Mouse (Mus musculus): ENCODE results near the gene Zfp189. TPM values are rescaled to one million over a fixed set of nuclear protein-coding genes. Genes with fewer than 3 reads are reported as not detected.
"Not testable (repeated sequence)": the region's sequence is repeated elsewhere in the genome, so short reads cannot be mapped to it uniquely, and the experiment has no call there.

The Zfp189 gene
- 8.8 and 11.3 TPM in 2 replicates for polyA plus RNA-seq (2016; fragmentation: Nextera tagmentation; extraction: Ambion mirVana)

GRCm38 (mm10) chr4:49520572-49521340 lies at the start of gene Zfp189, which contains the start of gene Mrpl50:
Gene Zfp189 (plus strand): TSS chr4:49521176.
Gene Mrpl50 (minus strand): TSS chr4:49521093.
- Histone ChIP-seq H3K4me3 (peak within 1 kb of the TSS; percentile 75), H3K27ac (peak within 1 kb of the TSS; percentile 91), H3K36me3 (peaks cover 45% of the 10 kb centered on the region), H3K27me3 (ENCODE audit: low read depth, poor library complexity, severe bottlenecking) (no peaks in the 10 kb centered on the region), H3K9me3 (replicated peaks) (no peaks in the 10 kb centered on the region), H3K4me1 (peaks cover 17% of the 10 kb centered on the region)
- under 1% methylated on average over 41 of the region's 41 CpGs for WGBS
- DNase-seq (ENCODE audit: low spot score): peak; percentile 87

- H3K4me3 ChIP-seq: no peak within 1 kb of the TSS
- peaks cover 5% of the 10 kb centered on the region for H3K4me1 ChIP-seq
- no peaks in the 10 kb centered on the region for H3K36me3 ChIP-seq
- DNase-seq (ENCODE audit: low spot score): no peak
- H3K27ac ChIP-seq: no peak within 1 kb of the TSS
- H3K9me3 ChIP-seq (replicated peaks): no peaks in the 10 kb centered on the region
- no peaks in the 10 kb centered on the region for H3K27me3 ChIP-seq (ENCODE audit: low read depth, poor library complexity, severe bottlenecking)
- WGBS: 55% methylated on average over 3 of the region's 3 CpGs
Observed at GRCm38 (mm10) chr4:49473435-49474100, 47.4 kb upstream of the Zfp189 start, which contains the start of gene Acnat1. Gene Acnat1 (minus strand): TSS chr4:49473912.

GRCm38 (mm10) chr4:49474583-49474982 lies 46.4 kb upstream of the Zfp189 start:
- no peaks in the 10 kb centered on the region for H3K27me3 ChIP-seq (ENCODE audit: low read depth, poor library complexity, severe bottlenecking)
- no peaks in the 10 kb centered on the region for H3K9me3 ChIP-seq (replicated peaks)

GRCm38 (mm10) chr4:49478118-49478877 lies 42.7 kb upstream of the Zfp189 start:
- DNase-seq (ENCODE audit: low spot score): peak; percentile 55
- WGBS: 22% methylated on average over 19 of the region's 19 CpGs
- peak overlapping the region; percentile 36 for H3K4me3 ChIP-seq
- H3K9me3 ChIP-seq (replicated peaks): no peaks in the 10 kb centered on the region
- no peaks in the 10 kb centered on the region for H3K36me3 ChIP-seq
- H3K27ac ChIP-seq: no peak overlapping the region; the same call in 1 of the 2 replicates
- no peaks in the 10 kb centered on the region for H3K27me3 ChIP-seq (ENCODE audit: low read depth, poor library complexity, severe bottlenecking)
- H3K4me1 ChIP-seq: peaks cover 14% of the 10 kb centered on the region

More at GRCm38 (mm10) chr4:49474583-49474982, 46.4 kb upstream of the Zfp189 start:
- no peak for DNase-seq (ENCODE audit: low spot score)
- H3K27ac ChIP-seq: no peak overlapping the region
- H3K4me3 ChIP-seq: no peak overlapping the region
- no peaks in the 10 kb centered on the region for H3K36me3 ChIP-seq
- H3K4me1 ChIP-seq: peaks cover 6% of the 10 kb centered on the region

GRCm38 (mm10) chr4:49479035-49479434 lies 41.9 kb upstream of the Zfp189 start:
- WGBS: 19% methylated on average over 2 of the region's 2 CpGs
- H3K27ac ChIP-seq; H3K4me3 ChIP-seq; H3K36me3 ChIP-seq; H3K27me3 ChIP-seq (ENCODE audit: low read depth, poor library complexity, severe bottlenecking); H3K9me3 ChIP-seq (replicated peaks); DNase-seq (ENCODE audit: low spot score): not testable (repeated sequence)
- H3K4me1 ChIP-seq: peaks cover 14% of the 10 kb centered on the region

- H3K4me3 ChIP-seq: peak overlapping the region; percentile 8; the same call in 1 of the 2 replicates
- H3K36me3 ChIP-seq: no peaks in the 10 kb centered on the region
- no peak overlapping the region for H3K27ac ChIP-seq
- WGBS: 13% methylated on average over 21 of the region's 21 CpGs
- peak; percentile 41 for DNase-seq (ENCODE audit: low spot score)
- H3K27me3 ChIP-seq (ENCODE audit: low read depth, poor library complexity, severe bottlenecking): no peaks in the 10 kb centered on the region
- no peaks in the 10 kb centered on the region for H3K9me3 ChIP-seq (replicated peaks)
- peaks cover 14% of the 10 kb centered on the region for H3K4me1 ChIP-seq
Observed at GRCm38 (mm10) chr4:49480104-49480760, 40.7 kb upstream of the Zfp189 start.

- peaks cover 14% of the 10 kb centered on the region for H3K4me1 ChIP-seq
- no peak overlapping the region for H3K27ac ChIP-seq
- DNase-seq (ENCODE audit: low spot score): peak; percentile 32
- H3K27me3 ChIP-seq (ENCODE audit: low read depth, poor library complexity, severe bottlenecking): no peaks in the 10 kb centered on the region
- no peak overlapping the region for H3K4me3 ChIP-seq
- H3K9me3 ChIP-seq (replicated peaks): no peaks in the 10 kb centered on the region
- H3K36me3 ChIP-seq: no peaks in the 10 kb centered on the region
- WGBS: 35% methylated on average over 3 of the region's 3 CpGs
Observed at GRCm38 (mm10) chr4:49480896-49481295, 40.1 kb upstream of the Zfp189 start.

- Histone ChIP-seq H3K27me3 (ENCODE audit: low read depth, poor library complexity, severe bottlenecking) (no peaks in the 10 kb centered on the region), H3K9me3 (replicated peaks) (no peaks in the 10 kb centered on the region), H3K36me3 (no peaks in the 10 kb centered on the region), H3K4me3 (no peak overlapping the region), H3K27ac (no peak overlapping the region), H3K4me1 (peaks cover 2% of the 10 kb centered on the region)
- DNase-seq (ENCODE audit: low spot score): no peak
Observed at GRCm38 (mm10) chr4:49485442-49485841, 35.5 kb upstream of the Zfp189 start.

GRCm38 (mm10) chr4:49485934-49486650 lies 34.9 kb upstream of the Zfp189 start:
- not testable (repeated sequence) for H3K27me3 ChIP-seq (ENCODE audit: low read depth, poor library complexity, severe bottlenecking); H3K27ac ChIP-seq; H3K4me1 ChIP-seq; H3K36me3 ChIP-seq; H3K4me3 ChIP-seq; H3K9me3 ChIP-seq (replicated peaks); DNase-seq (ENCODE audit: low spot score)
- WGBS: 84% methylated on average over 3 of the region's 3 CpGs

- H3K36me3 ChIP-seq: no peaks in the 10 kb centered on the region
- no peaks in the 10 kb centered on the region for H3K4me1 ChIP-seq
- no peak overlapping the region for H3K27ac ChIP-seq
- H3K27me3 ChIP-seq (ENCODE audit: low read depth, poor library complexity, severe bottlenecking): no peaks in the 10 kb centered on the region
- 88% methylated on average over 1 of the region's 1 CpGs for WGBS
- DNase-seq (ENCODE audit: low spot score): no peak
- no peaks in the 10 kb centered on the region for H3K9me3 ChIP-seq (replicated peaks)
- no peak overlapping the region for H3K4me3 ChIP-seq
Observed at GRCm38 (mm10) chr4:49503563-49503962, 17.4 kb upstream of the Zfp189 start.

- H3K9me3 ChIP-seq (replicated peaks): no peaks in the 10 kb centered on the region
- no peaks in the 10 kb centered on the region for H3K36me3 ChIP-seq
- no peak within 1 kb of the TSS for H3K4me3 ChIP-seq
- H3K27ac ChIP-seq: no peak within 1 kb of the TSS
- H3K27me3 ChIP-seq (ENCODE audit: low read depth, poor library complexity, severe bottlenecking): no peaks in the 10 kb centered on the region
- 81% methylated on average over 3 of the region's 3 CpGs for WGBS
- DNase-seq (ENCODE audit: low spot score): no peak
- H3K4me1 ChIP-seq: no peaks in the 10 kb centered on the region
Observed at GRCm38 (mm10) chr4:49506386-49506785, 14.6 kb upstream of the Zfp189 start, which contains the start of gene Baat. Gene Baat (minus strand): TSS chr4:49506557.

- no peaks in the 10 kb centered on the region for H3K4me1 ChIP-seq
- H3K27me3 ChIP-seq (ENCODE audit: low read depth, poor library complexity, severe bottlenecking): no peaks in the 10 kb centered on the region
- no peak for DNase-seq (ENCODE audit: low spot score)
- no peak overlapping the region for H3K27ac ChIP-seq
- 92% methylated on average over 2 of the region's 2 CpGs for WGBS
- no peaks in the 10 kb centered on the region for H3K9me3 ChIP-seq (replicated peaks)
- peaks cover 25% of the 10 kb centered on the region for H3K36me3 ChIP-seq
- no peak overlapping the region for H3K4me3 ChIP-seq
Observed at GRCm38 (mm10) chr4:49509183-49509582, 11.8 kb upstream of the Zfp189 start.
